Mouse (Mus musculus) erythroid progenitor cell, adult 5-6 weeks (primary cell): ENCODE data around the gene Actrt2. TPM values are rescaled to one million over a fixed set of nuclear protein-coding genes. Genes with fewer than 3 reads are reported as not detected.

Source experiments
- ATAC-seq: replicated peaks from 2 replicates; pipeline ENCODE4 v1.8.0; 2016; ENCODE audit warnings: moderate number of reproducible peaks, mild to moderate bottlenecking, moderate TSS enrichment, inconsistent platforms; ENCODE audit not compliant: poor library complexity, low FRiP score, severe bottlenecking
- total RNA-seq, 2 experiments: library from RNA; stranded (forward) in 1 of 2; stranded (reverse) in 1 of 2; fragments of 150-400 nt in 1 of 2; fragments of 186-747, 209-891 nt in 1 of 2; gene quantifications; 2 replicates each; pipeline versions ENCODE4 v1.2.3 to v1.2.4; 2015 to 2017; ENCODE audit warnings: low replicate concordance in 2 of 2

Actrt2 gene
- total RNA-seq, 2 experiments from 2014 or later, result not detected

GRCm38 (mm10) chr4:154693348-154694015, 25.8 kb upstream of the Actrt2 start:
- no peak for ATAC-seq

- ATAC-seq, result no peak
Observed at GRCm38 (mm10) chr4:154683068-154683752, 15.5 kb upstream of the Actrt2 start.

- no peak for ATAC-seq
Observed at GRCm38 (mm10) chr4:154682311-154682710, 14.6 kb upstream of the Actrt2 start.

GRCm38 (mm10) chr4:154675441-154676000, 7.9 kb upstream of the Actrt2 start:
- ATAC-seq, result no peak

GRCm38 (mm10) chr4:154674966-154675365, 7.3 kb upstream of the Actrt2 start:
- no peak for ATAC-seq

- ATAC-seq, result no peak
Observed at GRCm38 (mm10) chr4:154674541-154674940, 6.9 kb upstream of the Actrt2 start.

GRCm38 (mm10) chr4:154673986-154674385, 6.3 kb upstream of the Actrt2 start:
- no peak for ATAC-seq

- ATAC-seq, result no peak
Observed at GRCm38 (mm10) chr4:154672027-154672426, 4.4 kb upstream of the Actrt2 start.

GRCm38 (mm10) chr4:154671232-154671912, 3.7 kb upstream of the Actrt2 start:
- no peak for ATAC-seq

- no peak for ATAC-seq
Observed at GRCm38 (mm10) chr4:154662681-154663215, 4.9 kb downstream of the Actrt2 start.

- ATAC-seq, result no peak
Observed at GRCm38 (mm10) chr4:154661256-154661655, 6.4 kb downstream of the Actrt2 start.

GRCm38 (mm10) chr4:154660025-154660424, 7.6 kb downstream of the Actrt2 start:
- ATAC-seq, result no peak

GRCm38 (mm10) chr4:154655134-154655910, 12.3 kb downstream of the Actrt2 start:
- no peak for ATAC-seq

GRCm38 (mm10) chr4:154652494-154652893, 15.2 kb downstream of the Actrt2 start:
- ATAC-seq, result no peak

GRCm38 (mm10) chr4:154649083-154649747, 18.5 kb downstream of the Actrt2 start:
- ATAC-seq, result no peak

GRCm38 (mm10) chr4:154642496-154642895, 25.2 kb downstream of the Actrt2 start:
- ATAC-seq, result no peak

GRCm38 (mm10) chr4:154641296-154642110, 26.2 kb downstream of the Actrt2 start:
- no peak for ATAC-seq
